Mouse (Mus musculus) urinary bladder, postnatal 36 days (tissue): ENCODE results near the gene Ccdc85c.

ENCODE experiments used
- DNase-seq, 2 experiments: peaks; one replicate each; pipeline ENCODE4 v3.0.0; 2022; ENCODE audit warnings: low spot score in 2 of 2, mixed read lengths in 1 of 2

Gene Ccdc85c

GRCm38 (mm10) chr12:108269699-108270098 is 5.5 kb downstream of the Ccdc85c start:
- DNase-seq: no peak

DNA sequence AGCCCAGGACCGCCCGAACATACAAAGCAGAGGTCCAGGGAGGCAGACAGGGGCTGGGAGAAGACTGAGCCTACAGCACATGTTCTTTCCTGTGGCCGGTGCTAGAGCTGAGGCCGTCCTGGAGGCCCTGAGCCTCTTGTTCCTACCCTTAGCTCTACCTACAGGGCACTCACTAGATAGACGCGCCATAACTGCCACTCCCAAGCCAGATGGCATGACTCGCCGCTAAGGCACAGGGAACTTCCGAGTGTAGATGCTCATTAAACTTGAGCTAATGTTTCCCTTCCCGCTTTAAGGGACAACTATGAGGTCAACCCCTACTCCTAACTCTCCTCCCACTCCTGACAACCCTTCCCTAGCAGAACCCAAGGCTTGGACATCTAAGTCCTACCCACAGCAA is 6.3 kb downstream of the Ccdc85c start:
- no peak for DNase-seq

- no peak for DNase-seq
These were observed 7.6 kb downstream of the Ccdc85c start for GRCm38 (mm10) chr12:108267653-108268052.

GRCm38 (mm10) chr12:108265831-108266619 is 9.2 kb downstream of the Ccdc85c start:
- peak in 1 of 2 experiments; percentile 36 for DNase-seq

- DNase-seq: no peak
These were observed 10.3 kb downstream of the Ccdc85c start for GRCm38 (mm10) chr12:108264918-108265317.

- no peak for DNase-seq
These were observed 14.3 kb downstream of the Ccdc85c start for GRCm38 (mm10) chr12:108260950-108261349.

- DNase-seq: no peak
These were observed 15.7 kb downstream of the Ccdc85c start for GRCm38 (mm10) chr12:108259322-108260049.

GRCm38 (mm10) chr12:108256734-108257133 is 18.5 kb downstream of the Ccdc85c start:
- no peak for DNase-seq

GRCm38 (mm10) chr12:108255960-108256359 is 19.3 kb downstream of the Ccdc85c start:
- no peak for DNase-seq

DNA sequence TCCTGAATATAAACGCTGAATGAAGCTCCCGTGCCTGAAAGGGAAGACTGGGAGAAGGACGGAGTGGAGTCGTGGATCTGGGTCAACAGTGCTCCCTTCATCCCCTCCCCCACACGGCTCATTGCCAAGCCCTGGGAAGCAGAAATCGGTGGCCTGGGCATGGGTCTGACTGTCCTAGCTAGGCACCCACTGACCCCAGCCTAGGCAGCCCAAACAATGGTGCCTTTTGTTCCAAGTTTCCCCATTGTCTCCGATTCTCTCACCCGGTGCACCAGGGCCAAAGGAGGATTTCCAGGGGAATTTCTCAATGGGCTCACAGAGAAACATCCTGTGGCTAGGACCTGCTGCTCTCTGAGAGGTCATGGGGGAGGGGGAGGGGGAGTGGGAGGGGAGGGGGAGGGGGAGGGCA is 19.7 kb downstream of the Ccdc85c start:
- DNase-seq: no peak

GRCm38 (mm10) chr12:108253042-108253441 is 22.2 kb downstream of the Ccdc85c start:
- DNase-seq: no peak

- DNase-seq: no peak
These were observed 23.2 kb downstream of the Ccdc85c start for GRCm38 (mm10) chr12:108251825-108252542.

GRCm38 (mm10) chr12:108251034-108251792 is 24.0 kb downstream of the Ccdc85c start:
- no peak for DNase-seq

- DNase-seq: peak in 1 of 2 experiments; percentile 64
These were observed 25.7 kb downstream of the Ccdc85c start for GRCm38 (mm10) chr12:108249522-108249921.

GRCm38 (mm10) chr12:108249019-108249418 is 26.2 kb downstream of the Ccdc85c start:
- DNase-seq: no peak

DNA sequence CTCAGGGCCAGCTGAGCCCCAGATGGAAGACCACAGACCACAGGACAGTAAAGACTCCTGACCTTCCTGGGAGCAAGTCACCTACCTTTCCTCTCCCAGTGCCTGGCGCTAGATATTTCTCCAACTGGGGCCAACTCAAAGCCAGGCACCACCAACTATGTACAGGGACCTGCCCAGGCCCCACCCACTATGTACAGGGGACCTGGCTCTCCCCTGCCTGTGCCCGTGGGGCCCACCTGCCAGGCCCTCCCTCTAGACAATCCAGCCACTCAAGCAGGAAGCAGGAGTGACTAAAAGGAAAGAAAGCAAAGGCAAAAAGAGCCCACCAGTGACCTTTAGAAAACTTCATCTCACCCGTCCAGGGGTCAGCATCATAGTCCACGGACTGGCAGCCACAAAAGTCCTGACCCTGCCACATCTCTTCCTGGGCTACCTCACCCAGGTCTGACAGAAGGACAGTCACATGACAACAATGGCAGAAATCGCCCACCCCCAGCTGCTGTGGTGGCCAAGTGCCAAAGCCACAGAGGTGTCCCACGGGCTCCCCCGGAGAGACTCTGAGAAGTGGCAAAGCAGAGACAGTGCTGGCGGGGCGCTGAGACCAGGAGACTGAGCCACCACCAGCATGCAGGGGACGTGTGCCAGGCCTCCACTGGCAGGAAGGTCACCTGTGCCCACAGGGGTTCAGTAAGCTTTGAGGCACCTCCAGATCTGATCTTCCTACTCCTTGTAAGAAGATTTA is 28.3 kb downstream of the Ccdc85c start:
- DNase-seq: no peak

- DNase-seq: no peak
These were observed 29.6 kb downstream of the Ccdc85c start for GRCm38 (mm10) chr12:108245579-108245978.

- DNase-seq: peak; percentile 56 to 69
These were observed 30.4 kb downstream of the Ccdc85c start for GRCm38 (mm10) chr12:108244778-108245177.

DNA sequence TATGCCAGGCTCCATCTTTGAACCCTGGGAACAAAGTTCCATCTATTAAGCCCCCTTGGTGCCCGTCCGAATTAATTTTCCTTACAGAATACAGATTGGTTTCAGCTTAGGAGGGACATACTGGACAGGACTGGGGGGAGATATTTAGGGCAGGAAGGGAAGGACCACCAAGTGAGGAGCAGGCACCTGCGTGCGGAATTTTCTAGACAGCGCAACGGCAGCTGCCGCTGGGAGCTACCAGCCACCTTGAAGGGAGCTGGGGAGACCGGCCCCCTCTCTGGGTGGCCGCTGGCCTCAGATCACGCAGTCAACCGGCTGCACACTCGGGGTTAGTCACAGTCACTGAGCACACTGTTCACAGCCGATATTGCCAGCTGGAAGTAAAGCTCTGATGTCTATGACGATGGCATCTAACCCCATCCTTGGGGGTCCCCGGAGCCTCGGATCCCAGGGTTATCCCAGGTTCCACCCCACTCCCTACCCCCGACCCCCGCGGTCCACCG is 32.9 kb downstream of the Ccdc85c start:
- DNase-seq: no peak

GRCm38 (mm10) chr12:108241626-108242025 is 33.6 kb downstream of the Ccdc85c start:
- no peak for DNase-seq
